Mouse (Mus musculus) olfactory bulb, adult 2 months (tissue): ENCODE data around the gene Camkv. TPM values are rescaled to one million over a fixed set of nuclear protein-coding genes. Genes with fewer than 3 reads are reported as not detected.

Source experiments
- H3K27ac ChIP-seq: fragments of 200-500 bp; 2 replicates; pipeline ENCODE4 v1.5.1; 2012; ENCODE audit warnings: low read depth, low read length; ENCODE audit not compliant: insufficient read depth
- H3K4me1 ChIP-seq: fragments of 200-500 bp; 2 replicates; pipeline ENCODE4 v1.6.1; 2012; ENCODE audit warnings: low read length; ENCODE audit not compliant: control insufficient read depth, insufficient read depth
- H3K4me3 ChIP-seq: fragments of 200-500 bp; 2 replicates; pipeline ENCODE4 v1.5.1; 2012; ENCODE audit warnings: mild to moderate bottlenecking, low read depth, low read length, moderate library complexity; ENCODE audit not compliant: insufficient read depth
- CTCF ChIP-seq: fragments of 200-500 bp; IDR thresholded peaks from 2 replicates; pipeline ENCODE4 v1.5.1; 2012; ENCODE audit warnings: low read depth, mild to moderate bottlenecking, low read length, moderate library complexity; ENCODE audit not compliant: insufficient read depth
- POLR2A ChIP-seq: fragments of 200-500 bp; IDR thresholded peaks from 2 replicates; pipeline ENCODE4 v1.6.1; 2012; ENCODE audit warnings: mild to moderate bottlenecking, low read depth, low read length, moderate library complexity; ENCODE audit not compliant: insufficient read depth
- WGBS: fragments of 180-500 bp; shearing (Covaris S2); methylation state at CpG from one replicate; pipeline ENCODE4 v1.1.7; 2018; 5-methylcytosine and 5-hydroxymethylcytosine counted together
- polyA plus RNA-seq: library from polyadenylated mRNA; stranded (reverse); fragments of >200 nt; gene quantifications from 2 replicates; pipeline ENCODE4 v1.2.4, GENCODE M21; 2012; ENCODE audit warnings: low replicate concordance; ENCODE audit not compliant: missing spikeins, insufficient read depth, insufficient read length

Camkv gene
- polyA plus RNA-seq, 1 experiment = not detected

DNA sequence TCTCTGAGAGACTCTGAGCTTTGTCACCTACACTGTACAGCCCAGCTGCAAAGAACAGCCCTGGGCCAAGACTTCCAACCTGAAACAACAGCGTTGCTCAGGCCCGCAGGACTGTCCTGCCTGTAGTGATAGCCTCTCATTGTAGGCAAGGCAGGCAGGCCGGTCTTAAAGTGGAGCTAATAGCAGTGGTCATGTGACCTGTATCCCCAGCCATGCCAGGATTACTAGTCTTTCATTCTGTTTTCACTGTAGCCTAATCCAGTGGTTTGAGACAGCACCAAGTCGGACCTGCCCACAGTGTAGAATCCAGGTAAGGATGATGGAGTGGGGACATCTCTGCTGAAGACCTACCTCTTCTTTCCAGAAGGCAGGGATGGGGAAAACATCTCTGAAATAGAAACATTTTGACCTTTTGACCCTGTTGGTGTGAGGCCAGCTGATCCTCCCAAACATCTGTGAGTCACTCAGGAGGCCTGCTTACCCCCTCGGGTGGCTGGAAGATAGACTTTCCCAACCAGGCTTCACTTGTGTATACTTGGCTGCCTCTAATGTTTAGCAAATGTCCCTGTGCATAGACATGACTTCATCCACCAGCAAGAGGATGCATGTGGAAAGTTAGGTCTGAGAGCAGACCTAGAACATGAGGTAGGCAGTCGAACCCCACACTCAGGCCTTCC, 20.3 kb downstream of the Camkv start:
- WGBS = 80% methylated on average over 6 of the region's 6 CpGs
- TF ChIP-seq CTCF = no peak
- TF ChIP-seq POLR2A = no peak
- no peak overlapping the region for H3K4me3 ChIP-seq
- H3K27ac ChIP-seq = no peak overlapping the region
- H3K4me1 ChIP-seq = peaks cover 13% of the 10 kb centered on the region

DNA sequence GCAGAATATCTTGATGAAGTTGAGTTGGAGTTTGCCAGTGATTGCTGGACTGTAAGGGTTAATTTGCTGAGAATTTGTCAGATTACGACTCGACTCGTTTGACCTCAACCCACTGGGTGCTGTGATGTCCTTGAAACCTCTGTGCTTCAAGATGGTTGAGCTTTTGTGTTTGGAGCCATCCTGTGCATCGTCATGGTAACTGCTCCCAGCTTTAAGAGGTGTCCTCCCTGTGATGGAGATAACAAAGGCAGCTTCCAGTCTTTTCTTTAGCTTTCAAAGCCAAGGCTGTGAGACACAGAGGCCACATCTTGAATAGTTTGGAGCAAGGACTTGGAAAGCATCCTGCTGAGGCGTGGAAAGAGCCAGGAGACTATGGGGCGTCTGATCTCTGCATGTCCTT, 21.7 kb downstream of the Camkv start:
- H3K4me3 ChIP-seq = no peak overlapping the region
- no peak overlapping the region for H3K27ac ChIP-seq
- peaks cover 21% of the 10 kb centered on the region for H3K4me1 ChIP-seq
- TF ChIP-seq CTCF = no peak
- no peak for TF ChIP-seq POLR2A
- WGBS = 54% methylated on average over 6 of the region's 6 CpGs

DNA sequence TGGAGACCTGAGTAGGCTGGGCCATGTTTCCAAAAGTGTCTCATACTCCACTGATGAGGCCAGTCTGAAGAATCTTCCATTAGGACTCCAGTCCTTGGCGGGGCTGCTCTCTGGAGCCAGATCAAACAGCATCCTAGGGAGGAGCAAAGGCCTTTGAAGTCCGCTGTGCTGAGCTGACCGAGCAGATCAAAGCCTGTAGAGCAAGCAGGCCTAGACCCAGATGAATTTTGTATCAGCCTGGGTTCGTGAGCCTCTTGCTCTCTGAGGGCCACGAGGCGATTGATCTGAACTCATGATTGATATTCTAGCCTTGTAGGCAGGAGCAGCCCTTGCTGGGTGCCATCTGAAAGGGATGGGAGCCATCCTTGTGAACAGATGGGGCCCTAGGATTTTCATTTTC, 24.4 kb downstream of the Camkv start:
- Histone ChIP-seq H3K4me1 (peaks cover 35% of the 10 kb centered on the region), H3K4me3 (no peak overlapping the region), H3K27ac (peak overlapping the region; percentile 94)
- WGBS = 82% methylated on average over 6 of the region's 6 CpGs
- TF ChIP-seq CTCF = no peak
- TF ChIP-seq POLR2A = no peak

DNA sequence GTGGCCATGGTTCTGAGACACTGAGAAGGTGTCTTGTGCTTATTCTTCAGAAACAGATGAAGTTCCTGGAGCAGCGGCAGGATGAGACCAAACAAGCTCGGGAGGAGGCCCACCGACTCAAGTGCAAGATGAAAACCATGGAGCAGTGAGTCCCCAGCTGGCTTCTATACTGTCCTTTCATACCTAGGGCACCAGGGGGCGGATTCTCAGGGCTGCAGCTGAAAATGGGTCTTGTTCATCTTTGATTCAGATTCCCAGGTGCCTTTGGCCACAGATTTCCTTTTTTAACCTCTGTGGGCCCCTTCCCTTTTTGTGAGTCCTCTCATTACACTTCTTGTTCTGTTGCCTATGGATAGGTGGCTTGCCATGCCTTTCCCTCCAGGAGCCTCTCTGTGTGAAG, 25.5 kb downstream of the Camkv start:
- H3K27ac ChIP-seq = peak overlapping the region; percentile 94

DNA sequence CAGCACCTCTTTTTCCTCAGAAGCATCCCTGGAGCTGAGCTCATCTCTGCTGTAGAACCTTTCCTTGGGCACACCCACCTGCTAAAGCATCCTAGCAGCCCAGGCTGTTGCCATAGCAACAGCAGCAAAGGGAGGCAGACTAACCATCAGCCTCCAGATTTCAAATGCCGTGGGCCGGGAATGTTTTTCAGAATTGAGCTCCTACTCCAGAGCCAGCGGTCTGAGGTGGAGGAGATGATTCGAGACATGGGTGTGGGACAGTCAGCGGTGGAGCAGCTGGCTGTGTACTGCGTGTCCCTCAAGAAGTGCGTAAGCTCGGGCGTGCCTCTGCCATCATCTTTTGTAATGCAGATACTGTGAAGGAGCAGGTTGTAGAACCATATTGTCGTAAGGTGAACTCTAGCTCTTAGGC, 25.9 kb downstream of the Camkv start:
- H3K4me3 ChIP-seq = peak overlapping the region; percentile 16; the same call in 1 of the 2 replicates
- WGBS = 28% methylated on average over 10 of the region's 10 CpGs
- peak overlapping the region; percentile 94 for H3K27ac ChIP-seq
- H3K4me1 ChIP-seq = peaks cover 35% of the 10 kb centered on the region
- TF ChIP-seq CTCF (no peak), POLR2A (no peak)

More for the DNA sequence above, 25.5 kb downstream of the Camkv start:
- TF ChIP-seq POLR2A (no peak), CTCF (no peak)
- WGBS = 57% methylated on average over 4 of the region's 4 CpGs
- Histone ChIP-seq H3K4me1 (peaks cover 35% of the 10 kb centered on the region), H3K4me3 (no peak overlapping the region)

DNA sequence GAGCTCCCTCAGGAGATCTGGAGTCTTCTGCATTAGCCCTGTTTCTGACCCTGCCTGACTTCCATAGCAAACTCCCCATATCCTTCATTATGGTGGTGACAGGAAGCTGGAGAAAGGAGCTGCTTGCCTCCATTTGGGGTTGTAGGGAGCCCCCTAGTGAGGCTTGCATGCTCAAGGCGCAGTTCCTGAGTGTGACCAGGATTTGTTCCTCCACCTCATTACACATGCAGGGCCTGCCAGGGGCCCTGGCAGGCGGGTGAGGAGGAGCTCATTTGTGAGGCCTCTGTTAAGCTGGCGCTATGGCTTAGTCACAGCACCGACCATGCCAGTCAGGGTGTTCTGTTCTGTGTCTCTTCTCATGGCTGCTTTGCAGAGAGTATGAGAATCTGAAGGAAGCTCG, 26.4 kb downstream of the Camkv start:
- peaks cover 35% of the 10 kb centered on the region for H3K4me1 ChIP-seq
- peak overlapping the region; percentile 16; the same call in 1 of the 2 replicates for H3K4me3 ChIP-seq
- H3K27ac ChIP-seq = peak overlapping the region; percentile 82
- 18% methylated on average over 5 of the region's 5 CpGs for WGBS
- TF ChIP-seq CTCF (peak; percentile 66), POLR2A (no peak)

DNA sequence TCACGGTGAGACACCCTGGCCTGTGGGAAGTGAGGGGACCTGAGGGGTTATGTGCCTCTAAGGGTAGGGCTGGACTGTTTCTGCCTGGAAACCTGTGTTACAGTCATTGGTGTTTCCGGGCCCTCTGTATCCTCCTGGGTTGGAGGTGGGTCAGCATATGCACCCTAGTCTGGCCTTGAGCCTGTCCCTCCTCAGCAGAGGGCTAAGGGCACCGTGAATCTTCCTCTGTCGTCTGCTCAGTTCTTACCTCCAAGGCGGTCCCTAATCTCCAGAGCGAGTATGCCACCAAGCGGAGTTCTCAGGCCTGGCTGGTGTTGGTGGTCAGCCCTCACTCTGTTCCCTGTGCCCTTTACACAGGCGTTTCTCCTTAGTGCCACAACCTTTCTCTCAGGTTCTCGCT, 27.4 kb downstream of the Camkv start:
- peak overlapping the region; percentile 40; the same call in 1 of the 2 replicates for H3K27ac ChIP-seq
- 95% methylated on average over 9 of the region's 9 CpGs for WGBS
- TF ChIP-seq POLR2A = no peak
- no peak for TF ChIP-seq CTCF
- peaks cover 35% of the 10 kb centered on the region for H3K4me1 ChIP-seq
- no peak overlapping the region for H3K4me3 ChIP-seq

DNA sequence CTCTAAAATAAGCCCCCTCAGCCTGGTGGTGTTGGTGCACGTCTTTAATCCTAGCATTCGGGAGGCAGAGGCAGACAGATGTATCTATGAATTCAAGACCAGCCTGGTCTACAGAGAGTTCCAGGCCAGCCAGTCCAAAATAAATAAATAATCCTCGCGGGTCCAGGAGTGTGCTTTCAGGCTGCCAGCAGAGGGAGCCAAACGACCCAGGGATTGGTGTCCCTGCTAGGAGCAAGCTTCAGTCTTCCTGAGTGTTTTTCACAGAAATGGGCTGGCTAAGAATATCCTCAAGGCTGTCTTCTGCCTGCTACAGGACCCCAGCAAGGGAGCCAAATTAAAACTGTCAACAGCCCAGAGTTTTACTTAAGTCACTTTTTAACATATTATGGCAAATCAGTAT, 28.2 kb downstream of the Camkv start:
- Histone ChIP-seq H3K27ac (no peak overlapping the region), H3K4me3 (no peak overlapping the region), H3K4me1 (peaks cover 35% of the 10 kb centered on the region)
- WGBS = 22% methylated on average over 5 of the region's 5 CpGs
- peak; percentile 77 for TF ChIP-seq CTCF
- TF ChIP-seq POLR2A = no peak

DNA sequence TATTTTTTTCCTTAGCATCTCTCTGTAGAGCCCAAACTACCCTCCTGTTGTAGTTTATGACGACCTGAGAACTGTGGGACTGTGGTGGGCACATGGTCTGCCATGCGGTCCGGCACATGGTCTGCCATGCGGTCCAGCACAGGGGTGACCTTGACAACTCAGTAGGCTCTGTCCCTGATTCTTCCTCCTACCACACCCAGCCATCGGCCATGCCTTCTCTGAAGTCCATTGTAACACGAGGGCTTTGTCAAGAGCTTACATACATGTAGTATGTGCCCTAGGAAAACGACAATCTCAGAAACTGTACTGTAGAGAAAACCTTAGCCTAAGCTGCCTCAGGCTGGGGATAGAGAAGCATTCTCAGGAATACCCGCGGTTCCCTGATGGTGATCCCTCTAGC, 29.2 kb downstream of the Camkv start:
- 93% methylated on average over 9 of the region's 9 CpGs for WGBS
- TF ChIP-seq CTCF (no peak), POLR2A (no peak)
- Histone ChIP-seq H3K4me1 (peaks cover 35% of the 10 kb centered on the region), H3K4me3 (no peak overlapping the region), H3K27ac (no peak overlapping the region)

DNA sequence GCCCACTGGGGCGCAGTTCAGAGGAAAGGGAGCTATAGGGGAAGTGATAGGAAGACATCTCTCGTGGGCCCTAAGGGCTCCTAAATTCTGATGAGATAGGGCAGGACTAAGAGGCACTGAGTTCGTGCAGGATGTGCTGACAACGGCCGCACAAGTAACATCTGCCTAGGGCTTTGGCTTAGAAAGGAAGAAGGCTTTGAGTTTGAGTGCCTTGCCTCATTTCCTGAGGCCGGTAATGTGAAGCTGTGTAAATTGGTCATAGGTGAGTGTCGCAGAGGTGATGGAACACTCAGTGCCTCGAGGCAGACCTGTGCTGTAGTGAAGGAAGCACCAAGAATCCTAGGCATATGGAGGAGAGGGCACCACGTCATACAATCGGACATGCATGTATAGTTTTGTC, 31.2 kb downstream of the Camkv start:
- TF ChIP-seq POLR2A (no peak), CTCF (no peak)
- WGBS = 96% methylated on average over 10 of the region's 10 CpGs
- Histone ChIP-seq H3K27ac (no peak overlapping the region), H3K4me1 (peaks cover 19% of the 10 kb centered on the region), H3K4me3 (no peak overlapping the region)

DNA sequence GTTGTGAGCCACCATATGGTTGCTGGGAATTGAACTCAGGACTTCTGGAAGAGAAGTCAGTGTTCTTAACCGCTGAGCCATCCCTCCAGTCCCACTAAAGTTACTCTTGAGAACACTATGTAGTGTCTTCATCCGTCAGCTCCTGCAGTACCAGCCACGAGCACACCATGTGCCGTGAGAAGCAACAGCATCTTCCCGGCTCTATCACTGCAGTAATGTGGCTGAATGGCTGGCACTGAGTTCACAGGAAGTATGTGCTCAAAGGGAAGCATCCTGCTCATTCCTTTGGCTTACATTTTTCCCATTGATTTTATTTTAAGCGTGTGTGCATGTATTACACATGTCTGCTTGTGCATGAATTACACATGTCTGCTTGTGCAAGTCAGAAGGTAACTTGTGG, 32.0 kb downstream of the Camkv start:
- Histone ChIP-seq H3K27ac (no peak overlapping the region), H3K4me1 (peaks cover 11% of the 10 kb centered on the region), H3K4me3 (no peak overlapping the region)
- WGBS = 87% methylated on average over 6 of the region's 6 CpGs
- TF ChIP-seq CTCF (no peak), POLR2A (no peak)
